Mouse (Mus musculus): ENCODE data around the gene Tia1.

GRCm38 (mm10) chr6:86356956-86357355 is 47.1 kb upstream of the Tia1 start:
- TF ChIP-seq FLI1 (IDR thresholded peaks at IDR 0.05; ENCODE audit: low read length) (no peak), GATA1 (IDR thresholded peaks at IDR 0.05; ENCODE audit: borderline replicate concordance, low read length) (no peak)
